In genomic region chr7:16098021-16099017, GRCm38 (mm10) we compare ENCODE assay signal across 8 mouse cellular contexts. TPM values are rescaled to one million over a fixed set of nuclear protein-coding genes. Genes with fewer than 3 reads are reported as not detected.
DNase-seq lines count a peak whose midpoint lies in the region; ATAC-seq lines count a peak whose summit lies in the region.

Gene Napa (plus strand): TSS chr7:16098458.

- no peaks in the 10 kb centered on the region for H3K9me3 ChIP-seq in hindbrain, embryonic 14.5 days (ENCODE audit: control insufficient read depth, low read length)

- DNase-seq in R1 (ENCODE audit: low read depth, low spot score), result peak; percentile 100
- DNase-seq in cerebellum, postnatal 25 days, result peak; percentile 98 to 99
- DNase-seq in frontal cortex, postnatal 25 days (ENCODE audit: low spot score in 2 of 2), result peak; percentile 95 to 98
- peak; percentile 100 for DNase-seq in hindbrain, embryonic 14.5 days (ENCODE audit: low spot score)
- DNase-seq in layer of hippocampus, postnatal 36 days, result peak; percentile 97 to 98
- DNase-seq in lung, postnatal 36 days, result peak; percentile 100
- peak; percentile 100 for DNase-seq in retina, postnatal 1 day
- peak; percentile 91 to 99 for DNase-seq in urinary bladder, adult 18-20 months (ENCODE audit: low spot score in 2 of 2)

- ATAC-seq in hindbrain, embryonic 14.5 days (ENCODE audit: low FRiP score), result peak; percentile 97

- H3K4me3 ChIP-seq in hindbrain, embryonic 14.5 days (replicated peaks; ENCODE audit: low read length), result peak within 1 kb of the TSS; percentile 96

- peak within 1 kb of the TSS; percentile 98 for H3K9ac ChIP-seq in hindbrain, embryonic 14.5 days

- peaks cover 14% of the 10 kb centered on the region for H3K4me1 ChIP-seq in hindbrain, embryonic 14.5 days (replicated peaks; ENCODE audit: control insufficient read depth, insufficient read depth, low read length)

- no peaks in the 10 kb centered on the region for H3K27me3 ChIP-seq in hindbrain, embryonic 14.5 days (ENCODE audit: control insufficient read depth, insufficient read depth, low read length)

- H3K36me3 ChIP-seq in hindbrain, embryonic 14.5 days (replicated peaks; ENCODE audit: control insufficient read depth, insufficient read depth), result peaks cover 6% of the 10 kb centered on the region; the same call in 1 of the 2 replicates

- under 1% methylated on average over 68 of the region's 68 CpGs for WGBS in hindbrain, embryonic 14.5 days

- H3K4me2 ChIP-seq in hindbrain, embryonic 14.5 days (replicated peaks), result peak within 1 kb of the TSS; percentile 88

- H3K27ac ChIP-seq in hindbrain, embryonic 14.5 days, result peak within 1 kb of the TSS; percentile 89

RNA-seq across cellular contexts. Expression of gene Napa, which starts in this region (rescaled TPM):
- polyA plus RNA-seq in hindbrain, embryonic 14.5 days (2014; fragmentation: Nextera tagmentation; extraction: Ambion mirVana), result 202 and 214 TPM in 2 replicates
- total RNA-seq in layer of hippocampus, postnatal 36 days (2021), result 100 to 1,000 TPM; 272 to 282 TPM

Comparison
In these comparisons a context has a peak if more than half of its experiments do, and no peak if none do; other contexts are left out.
1. Peak in every context shown above with its lines: DNase-seq, ATAC-seq, H3K4me3 ChIP-seq and H3K27ac ChIP-seq.